Mouse (Mus musculus) gastrocnemius, postnatal 14 days (tissue): ENCODE data around the gene Hbs1l. TPM values are rescaled to one million over a fixed set of nuclear protein-coding genes. Genes with fewer than 3 reads are reported as not detected.
A peak's percentile ranks its signal among the peaks of the same experiment; 100 is the strongest.
"Not testable (repeated sequence)": the region's sequence is repeated elsewhere in the genome, so short reads cannot be mapped to it uniquely, and the experiment has no call there.

Experiments
- DNase-seq: peaks from one replicate; pipeline ENCODE4 v3.0.0; 2021; ENCODE audit warnings: mixed read lengths
- intact Hi-C: fragments of 180-260 bp; cut with DNase I; formaldehyde crosslinking; loops from one replicate; pipeline ENCODE4 v1.15.1; 2025; ENCODE audit warnings: low total_unique reads
- total RNA-seq, 2 experiments: library from RNA; stranded (reverse); gene quantifications; 2 replicates each; pipeline ENCODE4 v1.2.3; 2021

The Hbs1l gene
- total RNA-seq, 2 experiments from 2014 or later, result 52.2 to 53.5 TPM

DNA sequence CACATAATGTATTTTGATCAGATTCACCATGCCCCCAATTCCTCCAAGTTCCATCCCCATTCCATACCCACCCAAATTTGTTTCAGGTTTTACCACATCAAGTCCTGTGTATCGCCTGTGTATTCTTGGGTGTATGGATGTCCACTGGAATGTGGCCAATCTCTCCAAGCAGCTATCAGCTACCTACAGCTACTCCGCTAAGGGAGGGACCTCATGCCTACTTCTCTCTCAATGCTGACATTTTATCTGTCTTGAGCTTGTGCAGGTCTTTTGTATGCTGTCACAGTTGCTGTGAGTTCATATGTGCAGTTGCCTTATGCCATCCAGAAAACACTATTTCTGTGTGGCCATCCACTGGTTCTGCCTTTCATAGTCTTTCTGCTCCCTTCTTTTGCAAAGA, 97.6 kb downstream of the Hbs1l start:
- DNase-seq, result no peak
- intact Hi-C loops, result no loop called here

DNA sequence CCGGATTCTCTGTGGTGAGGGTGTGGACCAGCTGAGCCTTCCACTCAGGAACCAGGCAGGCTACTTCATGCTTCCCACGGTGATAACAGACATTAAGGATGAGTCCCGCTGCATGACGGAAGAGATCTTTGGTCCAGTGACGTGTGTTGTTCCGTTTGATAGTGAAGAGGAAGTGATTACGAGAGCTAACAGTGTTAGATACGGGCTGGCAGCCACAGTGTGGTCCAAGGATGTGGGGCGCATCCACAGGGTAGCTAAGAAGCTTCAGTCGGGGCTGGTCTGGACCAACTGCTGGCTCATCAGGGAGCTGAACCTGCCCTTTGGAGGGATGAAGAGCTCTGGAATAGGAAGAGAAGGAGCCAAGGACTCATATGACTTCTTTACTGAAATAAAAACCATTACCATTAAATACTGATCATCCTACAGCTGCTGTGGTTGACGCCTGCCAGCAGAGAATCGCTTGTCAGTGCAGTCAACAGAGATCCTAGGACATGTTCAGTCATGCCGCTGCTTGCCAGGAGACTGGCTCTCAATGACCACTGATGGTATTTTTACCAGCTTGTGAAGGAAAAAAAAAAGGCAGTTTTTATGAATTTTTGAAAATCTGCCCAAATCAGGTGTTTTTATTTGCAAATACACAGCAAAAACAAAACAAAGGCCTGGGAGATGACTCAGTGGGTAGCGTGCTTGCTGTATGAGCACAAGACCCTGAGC, 99.8 kb downstream of the Hbs1l start:
- DNase-seq, result no peak

DNA sequence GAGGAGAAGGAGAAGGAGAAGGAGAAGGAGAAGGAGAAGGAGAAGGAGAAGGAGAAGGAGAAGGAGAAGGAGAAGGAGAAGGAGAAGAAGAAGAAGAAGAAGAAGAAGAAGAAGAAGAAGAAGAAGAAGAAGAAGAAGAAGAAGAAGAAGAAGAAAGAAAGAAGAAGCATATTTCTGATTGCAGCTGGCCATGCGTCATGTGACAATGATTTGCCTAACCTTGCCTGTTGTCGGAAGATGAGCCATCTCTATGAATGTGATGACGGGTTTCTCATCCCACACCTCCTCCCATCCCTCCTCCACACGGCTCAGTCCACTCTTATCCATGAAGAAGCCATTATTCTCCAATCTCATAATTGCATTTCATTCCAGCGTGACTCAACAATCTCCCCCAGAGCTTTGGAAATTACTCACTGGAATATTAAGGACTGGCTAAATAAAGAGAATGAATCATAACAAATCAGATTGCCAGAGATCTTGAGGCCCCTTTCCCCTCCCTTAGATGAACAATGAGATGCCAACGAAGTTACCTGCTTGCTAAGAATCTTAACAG, 103.2 kb downstream of the Hbs1l start:
- DNase-seq, intact Hi-C loops: not testable (repeated sequence)

More for the DNA sequence above, 99.8 kb downstream of the Hbs1l start:
- intact Hi-C loops, result no loop called here

DNA sequence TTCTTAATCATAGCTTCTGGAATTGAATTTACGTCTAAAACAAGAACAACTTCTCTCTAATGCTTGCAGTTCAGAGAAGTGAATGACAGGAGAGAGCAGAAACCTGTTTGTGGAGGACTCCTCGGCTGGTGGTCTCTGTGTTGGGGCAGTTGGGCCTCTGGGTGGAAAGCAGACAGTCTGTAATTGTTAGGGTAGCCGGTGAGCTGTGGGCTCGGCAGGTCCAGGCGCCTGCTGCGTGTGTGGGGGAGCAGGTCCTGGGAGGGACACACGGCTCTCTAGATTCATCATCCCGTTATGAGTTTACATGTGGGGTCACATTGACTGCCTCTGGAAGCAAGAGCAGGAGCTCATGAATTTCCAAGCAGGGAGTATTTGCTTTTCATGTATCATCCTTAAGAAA, 103.8 kb downstream of the Hbs1l start:
- no peak for DNase-seq
- intact Hi-C loops, result no loop called here

DNA sequence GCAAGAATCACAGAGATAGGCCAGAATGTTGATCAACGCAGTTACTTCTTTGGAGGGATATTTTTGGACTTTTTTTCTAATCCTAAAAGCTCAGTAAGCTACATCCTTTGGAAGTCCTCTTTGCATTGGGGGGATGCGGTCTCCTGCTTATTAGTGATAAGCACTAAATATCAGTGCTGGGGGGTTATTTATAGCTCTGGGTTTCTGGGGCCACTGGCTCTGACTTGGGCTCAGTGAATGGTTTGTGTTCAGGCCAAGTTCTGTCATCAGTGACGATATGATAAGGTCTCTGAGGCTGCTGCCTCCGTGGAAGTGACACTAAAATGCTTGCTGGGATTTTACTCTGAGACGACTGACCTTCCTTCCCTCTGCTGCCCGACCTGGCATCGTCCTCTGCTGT, 104.3 kb downstream of the Hbs1l start:
- intact Hi-C loops, result no loop called here
- DNase-seq, result no peak

DNA sequence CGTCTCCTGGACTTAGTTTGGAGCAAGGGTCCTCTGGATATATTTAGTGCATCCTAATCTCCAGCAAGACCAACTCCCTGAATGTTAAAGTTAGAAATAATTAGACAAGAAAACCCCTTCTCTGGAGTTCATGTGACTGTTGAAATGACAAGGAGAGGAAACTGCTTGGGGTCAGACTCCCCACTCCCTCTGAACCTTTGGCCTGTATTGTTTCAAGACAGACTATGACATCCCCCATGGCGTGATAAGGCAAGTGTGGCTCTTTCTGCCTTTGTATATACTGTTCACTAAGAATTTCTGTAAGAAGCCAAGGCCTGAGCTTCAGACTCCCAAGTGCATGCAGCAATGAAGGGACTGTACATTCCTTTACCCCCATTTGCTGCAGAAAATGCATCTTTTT, 104.7 kb downstream of the Hbs1l start:
- DNase-seq, result no peak
- intact Hi-C loops, result no loop called here

DNA sequence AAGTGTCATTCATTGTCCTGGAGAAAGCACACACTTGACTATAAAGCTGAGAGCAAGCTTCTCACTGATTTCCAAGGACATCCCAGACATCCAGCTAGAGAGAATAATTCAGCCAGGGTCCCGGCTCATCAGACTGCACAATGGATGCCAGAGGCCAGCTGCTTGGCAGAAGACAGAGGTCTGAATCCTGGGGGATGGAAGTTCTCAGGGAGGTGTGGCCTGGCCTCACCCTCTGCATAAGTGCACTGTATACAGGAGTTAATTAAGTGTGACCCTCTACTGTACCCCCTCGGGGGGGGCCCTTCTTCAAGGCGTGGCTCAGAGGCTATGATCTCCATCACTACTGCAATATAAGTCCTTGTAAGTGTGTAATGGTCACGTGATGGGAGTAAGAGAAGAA, 105.5 kb downstream of the Hbs1l start:
- intact Hi-C loops, result no loop called here
- peak; percentile 56 for DNase-seq

DNA sequence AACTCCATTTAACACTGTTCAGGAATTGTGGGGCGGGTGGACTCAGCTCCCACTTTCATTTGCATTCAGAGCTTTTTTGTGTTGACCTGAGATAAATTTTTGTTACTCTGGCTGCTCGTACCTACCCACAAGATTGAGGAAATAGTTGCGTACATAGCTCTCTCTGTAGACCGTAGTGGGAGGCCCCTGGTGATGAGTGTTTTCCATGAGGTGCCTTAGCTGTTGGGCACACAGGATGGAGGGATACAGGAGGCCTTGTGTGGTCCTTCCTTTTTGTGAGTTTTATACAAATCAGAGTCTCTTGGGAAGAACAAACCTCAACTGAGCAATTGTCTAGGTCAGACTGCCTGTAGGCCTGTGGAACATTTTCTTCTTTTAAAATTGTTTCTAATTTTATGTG, 109.0 kb downstream of the Hbs1l start:
- intact Hi-C loops, result no loop called here

DNA sequence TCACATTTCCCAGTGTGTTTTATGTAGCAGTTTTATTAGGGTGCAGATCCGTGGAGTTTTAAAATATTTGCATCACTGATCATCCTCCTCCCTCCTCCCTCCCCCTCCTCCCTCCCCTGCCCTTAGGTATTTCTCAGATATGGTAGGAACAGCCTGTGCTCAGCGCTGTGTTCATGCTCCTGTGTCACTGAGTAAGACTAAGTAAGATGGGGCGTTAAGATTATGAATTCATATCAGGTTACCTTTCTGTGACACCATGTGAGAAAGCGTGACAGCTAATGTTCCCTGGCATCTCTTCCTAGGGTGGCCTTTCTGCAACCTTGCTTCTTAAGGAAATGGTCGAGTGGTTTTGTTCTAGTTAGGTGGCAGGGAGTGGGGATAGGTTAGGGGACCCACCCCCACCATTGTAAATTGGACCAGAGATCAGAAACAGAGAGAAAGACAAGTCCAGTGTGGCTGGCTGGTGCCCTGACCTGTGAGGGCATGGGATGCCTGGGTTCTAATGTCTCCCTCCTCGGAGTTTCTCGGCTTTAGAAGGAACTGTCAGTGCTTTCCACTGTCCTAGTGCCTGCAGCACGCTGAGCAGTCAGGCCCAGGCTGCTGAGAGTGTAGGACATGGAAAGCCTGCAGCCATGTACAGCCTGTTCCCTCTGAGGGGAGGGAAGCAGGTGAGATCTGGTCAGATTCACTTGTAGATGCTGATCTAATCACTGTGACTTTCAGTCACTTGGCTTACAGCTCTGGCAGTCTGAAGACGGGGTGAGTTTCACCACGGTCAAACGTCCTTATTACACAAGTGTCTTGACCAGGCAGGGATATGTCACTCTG, 110.1 kb downstream of the Hbs1l start:
- intact Hi-C loops, result no loop called here
- DNase-seq, result no peak

More for the DNA sequence above, 109.0 kb downstream of the Hbs1l start:
- DNase-seq, result no peak

DNA sequence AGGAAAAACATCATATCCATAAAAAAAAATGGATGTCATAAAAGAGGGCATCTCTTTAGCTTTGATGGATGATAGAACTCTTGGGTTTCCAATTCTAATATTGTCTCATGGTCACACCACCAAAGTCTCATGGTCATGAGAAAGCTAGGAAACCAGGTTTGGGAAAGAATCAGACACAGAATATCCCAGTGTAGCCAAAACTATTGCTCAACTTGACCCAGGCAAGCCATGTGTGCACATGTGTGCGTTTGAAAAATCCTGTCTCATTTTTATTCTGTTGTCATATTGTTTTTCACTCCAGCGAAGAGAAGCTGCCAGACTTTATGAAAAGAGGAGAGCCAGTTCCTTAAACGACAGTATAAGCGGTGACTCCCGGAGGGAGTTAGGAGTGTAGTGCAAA, 114.9 kb downstream of the Hbs1l start:
- intact Hi-C loops, result no loop called here
- no peak for DNase-seq

DNA sequence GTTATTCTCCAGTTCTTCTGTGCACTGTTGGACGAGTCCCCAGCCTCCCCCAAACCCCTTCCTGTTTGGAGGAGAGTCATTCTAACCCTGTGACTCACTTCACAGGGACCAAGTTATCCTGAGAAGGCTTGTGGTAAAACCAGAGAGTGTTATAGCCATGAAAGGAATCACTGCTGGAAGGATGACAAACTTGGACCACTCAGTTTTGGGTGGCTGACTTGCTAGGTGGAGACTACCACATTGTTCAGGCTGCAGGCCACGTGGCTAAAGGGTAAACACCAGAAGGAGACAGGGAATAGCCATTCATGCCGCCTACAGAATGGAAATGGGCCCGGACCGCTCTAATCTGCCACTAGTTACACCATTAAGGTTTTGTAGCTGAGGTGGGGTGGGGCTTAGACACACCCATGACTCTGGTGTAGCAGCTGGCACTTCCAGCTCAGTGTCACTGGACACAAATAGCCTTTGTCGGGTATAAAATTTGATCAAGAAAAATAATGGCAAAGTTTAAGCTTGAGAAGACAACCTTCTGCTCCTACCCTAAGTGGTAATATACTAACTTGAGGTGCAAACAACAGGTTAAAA, 115.9 kb downstream of the Hbs1l start:
- intact Hi-C loops, result no loop called here
- DNase-seq, result no peak

DNA sequence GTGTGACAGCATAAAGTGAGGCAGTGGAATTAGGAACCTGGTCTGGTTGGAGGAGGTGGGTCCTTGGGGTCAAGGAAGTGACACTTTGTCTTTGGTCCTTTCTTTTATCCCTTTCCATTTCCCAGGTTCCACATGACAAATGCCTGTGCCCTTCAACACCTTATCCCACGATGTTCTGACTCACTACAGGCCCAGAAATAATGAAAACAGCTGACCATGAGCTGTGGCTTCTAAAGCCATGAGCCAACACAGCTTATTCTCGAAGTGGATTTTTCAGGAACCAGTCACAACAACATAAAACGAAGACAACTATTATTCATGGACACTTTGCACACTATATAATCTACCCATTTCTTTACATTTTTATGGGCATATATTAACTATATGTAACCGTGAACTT, 119.3 kb downstream of the Hbs1l start:
- no peak for DNase-seq
- intact Hi-C loops, result no loop called here

DNA sequence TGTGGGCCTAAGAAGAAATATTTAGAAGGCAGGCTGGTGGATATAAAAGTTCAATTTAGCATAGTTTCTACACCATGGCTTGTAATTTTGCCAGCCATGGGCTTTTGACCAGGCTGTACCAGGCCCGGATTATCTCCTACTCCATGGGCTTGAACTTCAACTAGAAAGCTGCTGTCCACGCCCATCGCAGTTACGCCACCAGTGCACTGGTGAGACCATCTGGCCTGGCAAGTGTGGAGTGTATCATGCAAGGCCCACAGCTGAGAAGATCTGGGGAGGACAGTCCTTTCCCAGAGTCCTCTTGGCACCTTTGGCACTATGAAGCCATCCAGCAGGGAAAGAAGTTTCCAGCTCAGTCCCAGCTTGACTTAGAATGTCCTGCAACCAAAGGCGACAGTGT, 120.4 kb downstream of the Hbs1l start:
- DNase-seq, result no peak
- intact Hi-C loops, result no loop called here

Other genes starting within 250 kb of the Hbs1l start
- gene Myb, start 135.0 kb upstream of the Hbs1l start, total RNA-seq, result under 1 TPM; 0.16 to 0.33 TPM
- not detected for gene Aldh8a1, start 81.3 kb downstream of the Hbs1l start, total RNA-seq